Comparison of ENCODE assay signal across 20 mouse cellular contexts in genomic region chr19:22635635-22636034, GRCm38 (mm10).
DNase-seq lines count a peak whose midpoint lies in the region; ATAC-seq and TF ChIP-seq lines count a peak whose summit lies in the region.
"Had no signal": no experiment of that assay in that cellular context is flagged by ENCODE, and none has a peak within 500 bp of the region (broad histone marks: within the 10 kb centered on the region; RNA-seq: fewer than 3 reads in every experiment).

No protein-coding gene starts in this region.

- H3K9ac ChIP-seq in hindbrain, embryonic 11.5 days (ENCODE audit: low read depth, low read length), result no peak overlapping the region
- no peak overlapping the region for H3K9ac ChIP-seq in hindbrain, embryonic 13.5 days
- no peak overlapping the region for H3K9ac ChIP-seq in kidney, postnatal 0 days (ENCODE audit: low read depth, low read length)
- H3K9ac ChIP-seq in forebrain, postnatal 0 days, result no peak overlapping the region
- H3K9ac ChIP-seq: embryonic facial prominence, embryonic 12.5 days; forebrain, embryonic 15.5 days; heart, embryonic 12.5 days; hindbrain, embryonic 12.5 days; intestine, embryonic 15.5 days had no signal

- H3K27ac ChIP-seq in cerebellum, adult 2 months (ENCODE audit: insufficient read depth, low read length), result peak overlapping the region; percentile 14; the same call in 1 of the 2 replicates
- H3K27ac ChIP-seq in hindbrain, embryonic 11.5 days (ENCODE audit: low read depth, low read length), result no peak overlapping the region
- no peak overlapping the region for H3K27ac ChIP-seq in hindbrain, embryonic 13.5 days
- H3K27ac ChIP-seq in kidney, postnatal 0 days, result no peak overlapping the region
- no peak overlapping the region for H3K27ac ChIP-seq in forebrain, postnatal 0 days (ENCODE audit: low read depth, low read length)
- H3K27ac ChIP-seq: embryonic facial prominence, embryonic 12.5 days; forebrain, embryonic 15.5 days; hindbrain, embryonic 12.5 days; intestine, embryonic 15.5 days had no signal

- no peak overlapping the region for H3K4me3 ChIP-seq in cerebellum, adult 2 months (replicated peaks; ENCODE audit: insufficient read depth, low read depth, low read length)
- H3K4me3 ChIP-seq in hindbrain, embryonic 11.5 days (ENCODE audit: low read depth, low read length), result no peak overlapping the region
- H3K4me3 ChIP-seq in hindbrain, embryonic 13.5 days, result no peak overlapping the region
- H3K4me3 ChIP-seq in kidney, postnatal 0 days (replicated peaks; ENCODE audit: low read depth, low read length), result no peak overlapping the region
- no peak overlapping the region for H3K4me3 ChIP-seq in forebrain, postnatal 0 days (ENCODE audit: low read depth, low read length)
- H3K4me3 ChIP-seq: embryonic facial prominence, embryonic 12.5 days; forebrain, embryonic 15.5 days; heart, embryonic 12.5 days; hindbrain, embryonic 12.5 days; intestine, embryonic 15.5 days had no signal

- DNase-seq in cerebellum, adult 2 months, result no peak
- no peak for DNase-seq in cerebellum, adult 9-11 months
- peak; percentile 11 for DNase-seq in hindbrain, embryonic 11.5 days (ENCODE audit: low spot score)
- peak; percentile 45 for DNase-seq in kidney, postnatal 0 days (ENCODE audit: low spot score)
- no peak for DNase-seq in kidney, postnatal 25 days
- DNase-seq in embryo, embryonic 11 days, result peak; percentile 39
- no peak for DNase-seq in forebrain, postnatal 0 days
- DNase-seq: adrenal gland, postnatal 14 days; B cell, adult 2 months; cerebellum, adult 11-12 months; cerebellum, postnatal 10 days; gastrocnemius, postnatal 25 days had no signal

- no peaks in the 10 kb centered on the region for H3K9me3 ChIP-seq in hindbrain, embryonic 11.5 days (ENCODE audit: control insufficient read depth, low read length)
- no peaks in the 10 kb centered on the region for H3K9me3 ChIP-seq in hindbrain, embryonic 13.5 days
- H3K9me3 ChIP-seq in kidney, postnatal 0 days (replicated peaks; ENCODE audit: low read length), result no peaks in the 10 kb centered on the region
- H3K9me3 ChIP-seq in forebrain, postnatal 0 days (ENCODE audit: low read length), result no peaks in the 10 kb centered on the region
- H3K9me3 ChIP-seq: embryonic facial prominence, embryonic 12.5 days; forebrain, embryonic 15.5 days; G1E; heart, embryonic 12.5 days; hindbrain, embryonic 12.5 days; intestine, embryonic 15.5 days had no signal

- H3K27me3 ChIP-seq in cerebellum, adult 2 months (ENCODE audit: control insufficient read depth, insufficient read depth, low read length), result no peaks in the 10 kb centered on the region
- no peaks in the 10 kb centered on the region for H3K27me3 ChIP-seq in hindbrain, embryonic 11.5 days (ENCODE audit: control insufficient read depth, insufficient read depth, low read length)
- no peaks in the 10 kb centered on the region for H3K27me3 ChIP-seq in hindbrain, embryonic 13.5 days
- no peaks in the 10 kb centered on the region for H3K27me3 ChIP-seq in kidney, postnatal 0 days (ENCODE audit: insufficient read depth, low read length)
- no peaks in the 10 kb centered on the region for H3K27me3 ChIP-seq in forebrain, postnatal 0 days (ENCODE audit: insufficient read depth, low read length)
- H3K27me3 ChIP-seq: embryonic facial prominence, embryonic 12.5 days; forebrain, embryonic 15.5 days; heart, embryonic 12.5 days; hindbrain, embryonic 12.5 days; intestine, embryonic 15.5 days had no signal

- WGBS in cerebellum, adult 2 months, result 15% methylated on average over 10 of the region's 10 CpGs
- 27% methylated on average over 10 of the region's 10 CpGs for WGBS in hindbrain, embryonic 11.5 days
- WGBS in hindbrain, embryonic 13.5 days, result 30% methylated on average over 10 of the region's 10 CpGs
- WGBS in kidney, postnatal 0 days, result 14% methylated on average over 10 of the region's 10 CpGs
- 22% methylated on average over 10 of the region's 10 CpGs for WGBS in forebrain, postnatal 0 days

- no peak overlapping the region for H3K4me2 ChIP-seq in hindbrain, embryonic 11.5 days (replicated peaks; ENCODE audit: low read depth, low read length)
- H3K4me2 ChIP-seq in hindbrain, embryonic 13.5 days, result no peak overlapping the region
- no peak overlapping the region for H3K4me2 ChIP-seq in kidney, postnatal 0 days (ENCODE audit: low read length)
- no peak overlapping the region for H3K4me2 ChIP-seq in forebrain, postnatal 0 days (ENCODE audit: low read depth)
- H3K4me2 ChIP-seq: embryonic facial prominence, embryonic 12.5 days; forebrain, embryonic 15.5 days; heart, embryonic 12.5 days; hindbrain, embryonic 12.5 days; intestine, embryonic 15.5 days had no signal

- TF ChIP-seq CTCF in cerebellum, adult 2 months (IDR thresholded peaks at IDR 0.05; ENCODE audit: borderline replicate concordance, insufficient read depth, low read depth, low read length), result no peak
- TF ChIP-seq CTCF in kidney, postnatal 0 days (IDR thresholded peaks at IDR 0.05; ENCODE audit: low read depth), result no peak
- no peak for TF ChIP-seq CTCF in forebrain, postnatal 0 days (IDR thresholded peaks at IDR 0.05; ENCODE audit: low read depth)

- TF ChIP-seq POLR2A in cerebellum, adult 2 months (IDR thresholded peaks at IDR 0.05; ENCODE audit: borderline replicate concordance, insufficient read depth, low read length), result no peak

- H3K4me1 ChIP-seq in cerebellum, adult 2 months (ENCODE audit: control insufficient read depth, insufficient read depth, low read length), result peaks cover 28% of the 10 kb centered on the region; the same call in 1 of the 2 replicates
- H3K4me1 ChIP-seq in hindbrain, embryonic 11.5 days (replicated peaks; ENCODE audit: control insufficient read depth, insufficient read depth, low read length), result no peaks in the 10 kb centered on the region
- 0 out of 2 replicates have a peak, but pooled peaks cover 4% of the 10 kb centered on the region for H3K4me1 ChIP-seq in hindbrain, embryonic 13.5 days (replicated peaks)
- no peaks in the 10 kb centered on the region for H3K4me1 ChIP-seq in kidney, postnatal 0 days (replicated peaks; ENCODE audit: insufficient read depth, low read length)
- 0 out of 2 replicates have a peak, but pooled peaks cover 3% of the 10 kb centered on the region for H3K4me1 ChIP-seq in forebrain, postnatal 0 days (ENCODE audit: insufficient read depth)
- H3K4me1 ChIP-seq: embryonic facial prominence, embryonic 12.5 days; forebrain, embryonic 15.5 days; hindbrain, embryonic 12.5 days; intestine, embryonic 15.5 days had no signal

- ATAC-seq in hindbrain, embryonic 11.5 days (ENCODE audit: low FRiP score), result no peak
- no peak for ATAC-seq in hindbrain, embryonic 13.5 days (ENCODE audit: low FRiP score)
- ATAC-seq in kidney, postnatal 0 days (replicated peaks; ENCODE audit: low FRiP score, low read depth), result no peak
- no peak for ATAC-seq in forebrain, postnatal 0 days
- ATAC-seq: CD4-positive, CD25-positive, alpha-beta regulatory T cell, adult 4 months; forebrain, embryonic 15.5 days; intestine, embryonic 15.5 days had no signal

- H3K36me3 ChIP-seq in hindbrain, embryonic 11.5 days (ENCODE audit: control insufficient read depth, insufficient read depth, low read length), result no peaks in the 10 kb centered on the region
- H3K36me3 ChIP-seq in hindbrain, embryonic 13.5 days, result no peaks in the 10 kb centered on the region
- H3K36me3 ChIP-seq in kidney, postnatal 0 days (ENCODE audit: insufficient read depth, low read length), result no peaks in the 10 kb centered on the region
- H3K36me3 ChIP-seq in forebrain, postnatal 0 days (ENCODE audit: insufficient read depth), result no peaks in the 10 kb centered on the region
- H3K36me3 ChIP-seq: embryonic facial prominence, embryonic 12.5 days; forebrain, embryonic 15.5 days; G1E; heart, embryonic 12.5 days; hindbrain, embryonic 12.5 days; intestine, embryonic 15.5 days had no signal

Comparison
In these comparisons a context has a peak if more than half of its experiments do, and no peak if none do; other contexts are left out.
1. DNase-seq: peak in hindbrain, embryonic 11.5 days (single experiment), kidney, postnatal 0 days (single experiment) and embryo, embryonic 11 days (single experiment); none in cerebellum, adult 2 months (0 of 2), cerebellum, adult 9-11 months (single experiment), kidney, postnatal 25 days (0 of 2) and forebrain, postnatal 0 days (single experiment).